Mouse (Mus musculus) heart, adult 8-10 months (tissue): ENCODE measurements at regions not wholly inside any gene's neighbourhood (a gene's known extent, or its start where the extent isn't known, plus 50 kb on each side); places are given as distances from the start of the nearest gene placed in this dataset.
A peak's percentile ranks its signal among the peaks of the same experiment; 100 is the strongest.

Experiments
- DNase-seq: peaks from one replicate; pipeline ENCODE4 v3.0.0; 2022; ENCODE audit warnings: low spot score

DNA sequence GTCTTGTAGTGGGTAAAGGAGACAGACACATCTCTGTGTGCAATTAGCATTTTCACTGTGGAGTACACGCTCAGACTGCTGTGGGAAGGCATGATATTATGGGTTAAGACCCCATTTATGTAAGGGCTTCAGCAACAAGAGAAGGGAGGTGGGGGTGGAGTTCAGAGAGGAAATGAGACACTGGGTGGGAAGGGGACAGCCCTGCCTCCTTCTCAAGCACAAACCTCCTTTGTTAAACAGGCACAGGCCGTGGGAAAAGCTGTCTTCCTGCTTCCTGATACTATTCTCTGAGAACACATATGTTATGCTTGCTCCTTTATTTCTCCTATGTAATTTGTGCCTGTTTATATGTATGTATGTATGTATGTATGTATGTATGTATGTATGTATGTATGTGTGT lies 237.4 kb upstream of the Cxcr4 start:
- no peak for DNase-seq

DNA sequence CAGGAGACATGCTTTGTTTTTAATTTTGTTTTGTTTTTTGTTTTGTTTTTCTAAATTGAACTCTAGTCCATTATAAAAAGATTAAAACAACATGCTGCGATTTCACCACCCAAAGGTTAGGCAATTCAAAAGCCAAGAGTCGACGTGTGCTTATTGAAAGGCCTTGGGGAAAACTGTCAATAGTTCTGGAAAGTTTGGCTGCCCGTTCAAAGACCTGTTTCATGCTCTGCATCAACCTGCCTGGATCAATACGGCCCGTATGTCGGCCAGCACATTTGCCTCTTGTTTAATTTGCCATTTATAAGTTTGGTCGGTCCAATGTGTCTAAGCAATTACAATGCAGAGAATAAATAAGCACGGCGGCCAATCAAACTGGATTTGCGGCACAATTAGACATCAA lies 234.3 kb upstream of the Cxcr4 start:
- no peak for DNase-seq

DNA sequence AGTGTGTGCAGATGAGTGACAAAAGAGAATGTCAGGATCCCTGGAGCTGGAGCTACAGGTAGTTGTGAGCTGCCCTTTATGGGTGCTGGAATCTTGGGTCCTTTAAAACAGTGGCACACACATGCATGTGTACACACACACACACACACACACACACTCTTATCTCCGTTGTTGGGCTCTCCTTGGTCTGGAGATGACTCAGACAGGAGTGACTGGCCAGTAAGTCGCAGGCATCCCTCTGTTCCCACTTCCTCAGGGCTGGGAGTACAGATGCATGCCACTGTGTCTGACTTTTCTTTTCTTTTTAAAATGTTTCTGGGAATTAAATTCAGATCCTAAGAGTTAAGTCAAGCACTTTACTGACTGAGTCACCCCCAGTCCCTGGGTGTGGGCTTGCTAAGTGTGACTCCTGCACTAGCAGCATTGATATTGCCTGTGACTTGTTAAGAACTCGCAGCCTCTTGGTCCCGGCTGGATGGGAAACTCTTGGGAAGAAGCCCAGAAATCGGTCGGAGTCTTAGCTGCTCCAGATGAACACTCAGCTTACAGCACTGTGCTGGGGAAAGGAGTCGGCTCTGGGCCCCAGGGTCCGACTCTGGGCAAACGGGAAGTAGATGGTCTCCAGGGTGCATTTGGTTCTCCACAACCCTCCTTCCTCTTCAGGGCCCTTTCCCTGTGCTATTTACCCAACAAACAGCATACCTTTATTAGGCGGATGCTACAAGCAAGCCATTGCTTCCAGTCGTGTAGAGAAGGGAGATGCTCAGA lies 233.0 kb upstream of the Cxcr4 start:
- no peak for DNase-seq

DNA sequence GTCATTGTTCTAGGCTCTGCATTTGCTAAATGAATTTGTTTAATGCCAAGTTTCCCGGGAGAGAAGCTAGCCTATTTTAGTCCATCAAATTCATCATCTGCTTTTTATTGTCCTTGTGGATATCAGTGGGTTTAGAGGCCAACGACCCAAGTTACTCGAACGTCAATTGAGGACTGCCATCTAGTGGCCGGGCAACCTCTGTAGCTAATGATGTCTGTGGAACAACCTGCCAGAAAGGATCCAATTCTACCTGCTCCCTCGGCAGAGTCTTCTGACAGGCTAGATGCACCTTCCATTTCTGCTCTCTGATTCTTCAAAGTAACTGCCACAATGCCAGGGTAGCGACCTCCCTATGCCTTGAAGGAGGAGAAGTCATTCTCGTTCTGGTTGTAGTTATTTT lies 232.1 kb upstream of the Cxcr4 start:
- DNase-seq = peak; percentile 76

DNA sequence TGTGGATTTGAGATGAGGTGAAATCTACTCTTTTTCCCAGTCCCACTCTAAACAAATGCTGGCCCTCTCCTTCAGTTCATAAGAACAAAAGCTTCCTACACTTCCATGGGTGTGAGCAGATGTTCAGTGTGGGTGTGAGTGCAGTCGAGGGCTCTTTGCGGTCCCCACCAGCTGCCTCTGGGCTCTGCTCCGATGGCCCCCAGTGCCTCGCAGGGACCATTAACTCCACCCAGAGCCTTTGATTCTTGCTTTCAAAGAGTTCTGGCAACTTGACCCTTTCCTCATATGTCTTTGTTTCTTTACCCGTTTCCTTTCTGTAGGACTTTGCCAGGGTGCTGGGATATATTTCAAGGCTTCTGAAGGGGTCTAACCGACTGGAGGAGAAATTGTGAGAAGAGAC lies 229.9 kb upstream of the Cxcr4 start:
- no peak for DNase-seq

DNA sequence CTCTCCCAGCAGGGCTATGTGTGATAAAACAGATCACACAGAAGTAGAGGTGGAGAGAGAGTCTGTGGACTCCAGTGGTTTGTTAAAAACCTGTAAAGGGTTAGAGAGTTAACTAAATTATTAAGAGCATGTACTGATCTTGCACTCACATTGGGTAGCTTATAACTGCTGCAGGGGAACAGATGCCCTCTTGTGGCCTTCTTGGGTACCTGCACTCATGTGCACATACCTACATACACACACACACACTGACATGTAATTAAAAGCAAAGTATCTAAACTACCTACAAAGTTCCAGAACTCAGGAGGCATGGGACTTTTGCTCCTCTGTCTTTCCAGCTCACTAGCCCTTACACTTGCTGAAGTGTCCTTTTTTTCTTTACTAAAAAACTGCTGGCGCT lies 228.4 kb upstream of the Cxcr4 start:
- DNase-seq = no peak

DNA sequence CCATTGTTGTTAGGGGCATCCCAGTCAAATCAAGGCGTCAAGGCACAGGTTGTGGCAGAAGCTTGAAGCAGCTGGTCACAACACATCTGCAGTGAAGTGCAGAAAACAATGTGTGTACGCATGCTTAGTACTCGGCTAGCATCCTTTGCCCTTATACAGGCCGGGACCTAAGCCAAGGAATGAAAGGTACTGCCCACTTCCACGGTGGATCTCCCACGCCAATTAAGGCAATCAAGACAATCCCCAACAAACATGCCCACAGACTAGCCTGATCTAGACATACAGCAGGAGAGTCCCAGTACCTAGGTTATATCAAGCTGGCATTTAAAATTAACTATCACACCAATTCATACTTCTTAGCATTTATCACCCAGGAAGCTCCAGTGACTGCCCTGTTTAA lies 227.5 kb upstream of the Cxcr4 start:
- no peak for DNase-seq

DNA sequence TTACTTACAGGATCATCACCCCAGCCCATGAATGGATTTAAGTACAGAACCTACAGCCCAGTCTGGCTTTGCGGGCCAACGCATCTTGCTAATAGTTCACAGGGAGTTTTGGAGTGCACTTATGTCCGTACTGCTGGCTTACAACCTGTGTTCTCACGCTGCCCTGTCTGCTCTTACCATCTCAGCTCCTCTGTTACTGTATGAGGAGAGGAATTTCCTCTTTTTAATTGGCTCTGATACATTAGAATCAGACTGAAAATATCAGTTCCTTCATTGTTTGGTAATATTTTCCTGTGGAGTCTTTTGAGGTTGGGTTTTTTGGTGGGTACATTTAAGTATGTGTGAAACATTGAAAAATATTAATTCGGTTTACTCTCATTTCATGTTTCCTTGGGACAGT lies 221.3 kb upstream of the Cxcr4 start:
- no peak for DNase-seq

DNA sequence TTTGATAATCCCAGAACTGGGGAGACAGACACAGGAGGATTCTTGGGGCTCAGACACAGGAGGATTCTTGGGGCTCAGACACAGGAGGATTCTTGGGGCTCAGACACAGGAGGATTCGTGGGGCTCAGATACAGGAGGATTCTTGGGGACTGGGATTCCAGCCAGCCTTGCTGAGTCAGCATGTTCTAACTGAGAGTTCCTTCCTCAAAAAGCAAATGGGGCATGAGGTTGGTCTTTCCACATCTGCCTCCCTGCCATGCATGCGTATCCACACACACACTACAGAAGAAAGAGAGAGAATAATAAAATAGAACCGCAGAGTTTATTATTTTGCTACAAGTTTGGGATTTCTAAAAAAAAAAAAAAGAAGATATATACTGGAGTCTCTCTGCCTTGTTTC lies 218.8 kb upstream of the Cxcr4 start:
- no peak for DNase-seq

DNA sequence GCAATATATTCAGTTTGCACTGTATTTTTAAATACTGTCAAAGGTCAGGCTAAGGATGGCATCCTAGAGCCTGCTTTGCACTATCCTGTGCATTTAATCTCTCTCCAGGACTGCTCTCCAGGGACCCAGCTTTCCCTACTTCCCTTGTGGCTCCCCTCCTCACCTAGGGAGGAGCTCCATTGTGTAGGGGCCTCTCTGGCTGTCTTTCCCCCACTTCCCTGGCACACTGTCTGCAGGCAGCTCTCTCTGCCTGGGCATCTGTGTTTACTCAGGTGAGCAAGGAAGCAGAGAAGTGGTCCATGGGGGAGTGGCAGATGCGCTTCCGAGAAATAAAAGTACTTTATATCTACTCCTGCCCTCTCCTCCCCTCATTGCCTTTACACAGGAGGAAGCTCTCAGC lies 218.0 kb upstream of the Cxcr4 start:
- DNase-seq = no peak

DNA sequence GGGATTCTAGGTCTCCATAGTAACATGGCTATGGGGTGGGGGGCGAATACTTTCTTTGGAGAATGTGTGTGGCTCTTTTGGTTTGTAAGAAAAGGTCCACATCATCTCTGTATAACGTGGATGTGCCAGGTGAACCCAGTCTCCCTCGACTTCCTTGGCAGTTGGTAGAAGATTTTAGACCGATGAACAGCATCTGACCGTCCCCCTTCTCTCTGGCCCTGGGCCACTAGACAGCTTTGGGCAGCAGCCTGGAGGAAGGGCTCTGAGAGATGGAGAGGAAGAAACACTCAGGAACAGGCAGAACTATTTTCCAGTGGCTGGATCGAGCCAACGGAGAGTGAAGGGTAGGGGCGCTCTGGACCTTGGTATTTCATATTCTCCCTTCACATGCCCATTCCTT lies 217.5 kb upstream of the Cxcr4 start:
- no peak for DNase-seq

DNA sequence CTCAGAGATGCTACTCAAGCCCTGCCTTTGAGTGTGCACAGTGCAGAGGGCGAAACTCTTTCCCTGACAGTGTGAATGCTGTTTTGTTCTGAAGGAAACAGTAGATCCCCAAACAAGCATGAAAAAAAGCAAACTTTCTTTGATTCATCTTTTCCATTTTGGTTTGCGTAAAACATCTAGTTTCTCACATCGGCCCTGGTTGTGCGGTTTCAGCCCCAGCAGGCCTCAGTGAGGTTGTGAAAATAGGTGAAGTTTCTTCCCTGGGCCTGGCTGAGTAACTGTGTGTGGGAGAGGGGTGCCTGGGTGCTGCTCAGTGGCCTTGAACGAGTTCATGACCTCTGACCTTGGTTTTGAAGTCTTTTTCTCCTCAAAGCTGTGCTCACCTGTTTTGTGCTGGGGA lies 216.5 kb upstream of the Cxcr4 start:
- no peak for DNase-seq

DNA sequence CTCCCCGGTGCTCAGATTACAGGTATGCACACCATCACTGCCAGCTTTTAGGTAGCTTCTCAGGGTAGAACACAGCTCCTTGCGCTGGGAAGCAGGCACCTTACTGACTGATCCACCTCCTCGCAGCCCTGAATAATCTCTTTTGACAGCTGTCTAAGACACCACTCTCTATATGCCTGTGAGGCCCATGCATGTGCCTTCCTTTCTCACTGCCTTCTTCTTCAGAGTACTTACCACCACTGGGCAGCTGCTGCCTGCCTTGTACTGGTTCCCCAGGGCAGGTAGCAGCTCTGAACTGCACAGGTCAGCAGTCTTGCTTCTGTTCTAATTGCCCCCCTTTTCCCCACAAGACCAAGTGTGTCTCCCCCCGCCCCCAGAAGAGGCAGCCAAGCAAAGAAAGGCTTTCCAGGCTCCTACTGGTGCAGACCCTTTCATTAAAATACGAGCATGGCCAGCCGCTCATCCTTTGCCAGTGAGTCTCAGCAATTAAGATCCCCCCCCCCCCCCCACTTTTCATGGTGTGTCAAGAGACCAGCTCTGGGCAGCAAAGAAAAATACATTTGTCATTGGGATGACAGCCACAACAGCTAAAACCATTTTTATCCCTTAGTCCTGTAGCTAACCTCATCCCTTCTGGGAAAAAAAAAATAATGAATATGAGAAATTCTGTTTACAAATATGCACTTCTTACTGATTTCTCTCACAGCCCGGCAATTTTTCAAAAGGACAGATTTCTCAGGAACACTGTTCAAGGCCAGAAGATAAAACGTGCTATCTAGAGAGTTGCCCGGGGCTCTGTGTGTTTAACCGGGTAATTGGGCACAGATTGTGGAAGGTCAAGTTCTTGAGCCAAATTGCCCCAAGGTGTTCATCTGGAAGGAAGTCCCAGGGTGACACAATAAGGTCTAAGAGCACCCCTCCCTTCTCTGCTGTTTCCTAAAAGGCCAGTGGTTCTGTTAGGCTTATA lies 213.9 kb upstream of the Cxcr4 start:
- no peak for DNase-seq

DNA sequence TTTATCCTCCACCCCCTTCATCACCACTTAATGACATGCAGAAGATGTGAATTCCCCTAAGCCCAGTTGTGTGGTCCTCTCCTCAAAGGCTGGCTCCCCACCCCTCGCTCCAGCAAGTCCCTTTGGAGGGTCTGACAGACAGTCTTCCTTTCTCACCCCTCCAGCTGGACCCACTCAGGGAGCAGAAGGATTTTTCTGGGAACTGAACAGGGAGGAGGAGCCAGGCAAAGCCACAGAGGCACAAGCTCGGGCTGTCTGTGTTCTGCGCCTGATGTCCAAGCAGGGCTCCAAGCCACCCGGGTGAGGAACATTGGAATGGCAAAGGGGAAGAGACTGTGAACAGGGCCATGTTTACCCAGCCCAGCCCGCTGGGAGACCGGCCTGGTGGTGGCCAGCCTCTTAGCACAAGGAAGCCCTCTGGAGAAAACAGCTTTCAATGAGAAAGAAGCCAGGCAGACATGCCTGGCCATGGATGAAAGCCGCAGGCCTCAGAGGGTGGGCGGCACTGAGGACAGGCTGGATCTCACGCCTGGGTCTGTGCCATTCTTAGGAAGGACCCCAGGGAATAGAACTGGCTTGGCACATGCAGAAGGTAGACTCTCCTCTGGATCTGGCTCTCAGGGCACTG lies 211.5 kb upstream of the Cxcr4 start:
- no peak for DNase-seq

DNA sequence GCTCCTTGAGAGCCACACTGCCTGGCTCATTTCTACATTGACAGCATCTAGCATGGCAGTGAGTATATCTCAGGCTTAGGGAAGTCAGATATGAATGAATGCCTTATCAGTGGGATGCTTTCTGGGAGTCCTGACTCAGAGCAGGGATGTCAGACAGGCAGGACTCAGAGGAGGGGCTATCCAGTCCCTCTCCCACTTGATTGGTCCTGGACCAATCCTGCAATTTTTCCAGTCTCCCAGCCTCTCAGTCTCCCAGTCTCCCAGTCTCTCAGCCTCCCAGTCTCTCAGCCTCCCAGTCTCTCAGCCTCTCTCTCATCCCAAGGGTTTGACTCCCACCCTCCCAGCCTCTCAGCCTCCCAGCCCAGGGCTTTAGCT lies 211.0 kb upstream of the Cxcr4 start:
- no peak for DNase-seq

DNA sequence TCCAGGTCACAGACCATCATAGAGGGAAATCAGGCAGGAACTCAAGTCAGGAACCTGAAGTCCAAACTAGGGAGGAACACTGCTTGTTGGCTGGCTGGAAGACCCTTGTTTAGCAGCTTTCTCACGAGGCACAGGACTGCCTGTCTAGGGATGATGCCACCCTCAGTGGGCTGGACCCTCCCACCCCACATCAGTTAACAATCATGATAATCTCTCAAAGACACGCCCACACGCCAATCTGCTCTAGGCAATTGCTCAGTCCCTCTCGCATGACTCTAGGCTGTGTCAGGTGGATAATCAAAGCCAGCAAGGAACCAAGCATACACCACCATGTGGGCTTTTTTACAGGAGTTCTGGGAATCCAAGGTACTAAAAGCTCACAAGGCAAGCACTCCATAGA lies 206.6 kb upstream of the Cxcr4 start:
- no peak for DNase-seq

DNA sequence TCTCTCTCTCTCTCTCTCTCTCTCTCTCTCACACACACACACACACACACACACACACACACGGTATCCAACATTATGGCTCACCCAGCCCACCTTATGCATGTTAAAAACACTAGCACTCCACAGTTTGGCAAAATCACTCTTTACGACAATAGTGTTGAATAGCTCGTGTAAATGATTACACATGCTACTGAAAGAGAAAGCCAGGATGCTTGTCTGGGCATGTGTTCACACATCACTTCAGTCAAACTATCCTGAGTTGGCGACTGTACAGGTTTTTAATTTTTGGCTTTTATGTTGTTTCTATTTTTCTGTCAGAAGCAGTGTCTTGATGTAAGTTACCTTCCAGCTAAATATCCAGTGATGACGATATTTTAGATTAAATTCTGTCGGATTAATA lies 203.6 kb upstream of the Cxcr4 start:
- DNase-seq = no peak

DNA sequence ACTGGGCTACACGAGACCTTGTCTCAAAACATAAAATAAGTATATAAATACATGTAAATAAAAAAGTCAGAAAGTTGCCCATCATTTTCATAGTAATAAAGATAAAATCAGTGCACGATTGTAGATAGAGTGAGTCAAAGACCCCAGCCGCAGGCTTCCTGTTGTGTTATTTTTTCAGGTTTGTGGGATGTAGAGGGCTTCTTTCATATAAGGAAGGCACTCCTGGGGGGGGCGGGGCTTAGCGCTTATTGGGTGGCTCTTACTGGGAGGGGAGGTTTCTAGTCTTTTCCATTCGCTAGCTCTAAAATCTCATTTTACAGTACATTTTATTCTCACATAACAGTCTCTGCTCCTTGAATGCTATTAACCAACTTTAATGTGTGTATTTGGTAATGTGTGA lies 198.8 kb upstream of the Cxcr4 start:
- DNase-seq = no peak

DNA sequence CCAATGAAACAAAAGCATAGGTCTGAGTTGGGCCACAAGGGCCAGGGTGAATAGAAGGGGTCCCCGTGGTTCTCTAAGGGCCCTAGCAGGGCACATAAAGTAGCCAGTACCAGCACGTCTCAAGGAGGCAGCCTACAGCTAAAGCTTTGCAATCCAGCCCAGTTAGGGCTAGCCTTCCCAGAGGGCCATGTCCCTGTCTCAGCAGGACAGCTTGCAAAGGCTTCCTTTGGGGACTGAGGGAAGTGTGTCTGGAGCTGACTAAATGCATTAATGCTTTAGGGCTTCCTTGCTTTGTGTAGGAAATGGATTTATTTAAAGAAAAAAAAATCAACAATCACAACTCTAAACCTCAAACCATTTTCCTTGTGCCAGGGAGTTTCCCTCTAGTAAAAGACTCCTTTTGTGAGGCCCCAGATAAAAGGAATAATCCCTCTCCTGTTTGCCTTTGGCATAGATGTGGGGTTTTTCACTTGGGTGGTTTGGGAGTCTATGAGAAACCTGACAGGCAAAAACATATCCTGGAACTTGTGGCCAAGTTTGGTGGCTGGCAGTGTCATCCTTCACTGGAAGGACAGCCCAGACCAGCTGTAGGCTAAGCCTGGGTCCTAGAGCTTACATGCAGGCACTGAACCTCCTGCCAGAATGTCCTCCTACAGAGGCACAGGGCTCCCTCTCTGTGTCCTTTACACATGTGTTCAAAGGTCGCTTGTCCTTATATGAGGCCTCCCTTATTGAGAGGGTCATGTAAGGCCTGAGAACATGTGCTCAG lies 197.7 kb upstream of the Cxcr4 start:
- DNase-seq = no peak

DNA sequence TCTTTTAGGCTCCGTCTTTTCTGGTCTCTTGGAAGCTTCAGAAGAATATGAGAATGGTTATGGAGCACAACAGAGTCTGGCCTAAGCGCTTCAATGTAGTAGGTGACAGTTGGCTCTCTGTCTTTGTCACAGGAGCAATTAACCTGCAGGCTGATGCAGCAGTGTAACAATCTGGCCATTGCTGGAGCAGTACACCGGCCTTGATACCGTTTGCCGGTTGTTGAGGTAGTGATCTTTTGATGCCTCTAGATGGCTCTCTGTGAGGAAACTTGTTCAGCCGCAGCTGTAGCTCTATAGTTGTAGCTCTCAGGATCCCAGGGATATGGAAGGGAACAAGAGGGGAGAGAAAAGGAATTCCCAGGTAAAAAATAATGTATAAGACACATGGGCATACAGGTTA lies 196.1 kb upstream of the Cxcr4 start:
- no peak for DNase-seq

DNA sequence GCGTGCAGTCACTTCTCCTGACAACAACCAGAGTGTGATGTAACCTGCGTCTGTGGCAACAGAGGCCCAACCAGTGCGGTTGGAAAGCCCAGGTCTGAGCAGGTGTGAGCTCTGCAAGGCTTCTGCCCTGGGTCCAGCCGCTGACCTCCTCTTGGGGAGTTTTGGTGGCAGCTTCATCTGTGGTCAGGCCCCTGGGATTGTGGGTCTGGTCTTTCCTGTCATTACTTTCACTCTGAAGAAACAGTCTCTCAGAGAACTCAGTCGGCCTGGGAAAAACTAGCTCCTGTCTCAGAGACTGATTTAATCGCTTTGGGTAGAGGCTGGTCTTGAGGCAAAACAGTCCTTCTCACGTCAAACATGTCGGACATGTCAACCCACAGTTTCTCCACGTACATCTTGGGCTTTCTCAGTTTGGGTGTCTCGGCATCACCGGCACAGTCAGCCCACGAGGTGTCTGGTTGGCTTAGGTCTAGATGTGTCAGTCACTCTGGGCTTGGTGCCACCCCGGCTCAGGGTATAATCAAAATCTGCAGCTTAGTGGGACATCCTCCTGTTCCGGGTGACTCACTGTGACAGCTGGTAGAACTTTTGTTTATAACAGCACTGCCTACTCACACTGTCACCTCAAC lies 195.0 kb upstream of the Cxcr4 start:
- no peak for DNase-seq
